Mouse (Mus musculus) macrophage (primary cell): ENCODE data around the gene Gipc2. TPM values are rescaled to one million over a fixed set of nuclear protein-coding genes. Genes with fewer than 3 reads are reported as not detected.

Experiments used
- H3K27ac ChIP-seq: fragments of 350-480 bp; formaldehyde crosslinking; 2 replicates; pipeline ENCODE4 v1.9.0; 2021
- H3K36me3 ChIP-seq: fragments of 350-480 bp; formaldehyde crosslinking; 2 replicates; pipeline ENCODE4 v1.9.0; 2021; ENCODE audit errors: inconsistent target
- H3K4me3 ChIP-seq: fragments of 350-480 bp; formaldehyde crosslinking; 2 replicates; pipeline ENCODE4 v1.9.0; 2021; ENCODE audit errors: inconsistent target
- H3K79me2 ChIP-seq: fragments of 350-480 bp; formaldehyde crosslinking; 2 replicates; pipeline ENCODE4 v1.9.0; 2021; ENCODE audit errors: inconsistent target
- WGBS: methylation state at CpG from one replicate; pipeline ENCODE4 v1.1.7; 2026; ENCODE audit warnings: inconsistent platforms; ENCODE audit not compliant: missing documents; 5-methylcytosine and 5-hydroxymethylcytosine counted together
- polyA plus RNA-seq: library from polyadenylated mRNA; stranded (reverse); fragments of 250-400 nt; gene quantifications from 3 replicates; pipeline ENCODE4 v1.2.4, GENCODE M21; 2018; ENCODE audit warnings: inconsistent platforms

Gene Gipc2
- polyA plus RNA-seq, 1 experiment from 2014 or later = not detected

DNA sequence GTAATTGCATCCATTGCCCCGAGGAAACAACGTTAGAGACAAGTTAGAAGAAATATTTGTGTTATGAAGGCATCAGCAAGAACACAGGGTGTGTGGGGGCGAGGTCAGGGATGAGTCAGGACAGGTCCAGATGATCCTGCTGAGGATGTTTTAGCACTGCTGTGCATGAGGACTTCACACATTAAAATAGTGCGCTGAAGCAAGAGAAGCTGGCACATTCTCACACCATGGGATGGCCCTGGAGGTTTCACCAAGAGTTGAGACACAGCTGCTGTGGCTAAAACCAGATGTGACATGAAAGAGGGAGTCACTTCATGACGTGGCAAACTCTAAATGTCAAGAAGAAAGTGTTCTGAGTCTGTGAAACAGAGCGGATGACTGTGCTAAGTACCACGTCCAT is 38.9 kb downstream of the Gipc2 start:
- H3K27ac ChIP-seq = no peak overlapping the region
- no peak overlapping the region for H3K4me3 ChIP-seq
- no peaks in the 10 kb centered on the region for H3K79me2 ChIP-seq
- 81% methylated on average over 7 of the region's 7 CpGs for WGBS
- no peaks in the 10 kb centered on the region for H3K36me3 ChIP-seq

DNA sequence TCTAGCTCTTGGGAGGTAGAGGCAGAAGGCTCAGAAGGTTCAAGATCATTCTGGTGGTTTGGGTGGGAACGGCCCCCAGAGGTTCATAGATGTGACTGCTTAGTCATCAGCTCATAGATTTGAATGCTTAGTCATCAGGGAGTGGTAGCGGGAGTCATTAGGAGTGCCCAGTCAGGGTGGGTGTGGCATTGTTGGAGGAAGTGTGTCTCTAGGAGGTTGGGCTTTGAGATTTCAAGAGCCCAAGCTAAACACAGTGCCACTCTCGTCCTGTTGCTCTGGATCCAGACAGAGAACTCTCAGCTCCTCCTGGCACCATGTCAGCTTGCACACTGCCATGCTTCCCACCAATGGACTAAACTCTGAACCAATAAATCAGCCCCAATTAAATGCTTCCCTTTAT is 43.3 kb downstream of the Gipc2 start:
- Histone ChIP-seq H3K36me3 (no peaks in the 10 kb centered on the region), H3K27ac (peak overlapping the region; percentile 96), H3K4me3 (peak overlapping the region; percentile 19; the same call in 1 of the 2 replicates), H3K79me2 (no peaks in the 10 kb centered on the region)
- WGBS = 0% methylated on average over 2 of the region's 3 CpGs

DNA sequence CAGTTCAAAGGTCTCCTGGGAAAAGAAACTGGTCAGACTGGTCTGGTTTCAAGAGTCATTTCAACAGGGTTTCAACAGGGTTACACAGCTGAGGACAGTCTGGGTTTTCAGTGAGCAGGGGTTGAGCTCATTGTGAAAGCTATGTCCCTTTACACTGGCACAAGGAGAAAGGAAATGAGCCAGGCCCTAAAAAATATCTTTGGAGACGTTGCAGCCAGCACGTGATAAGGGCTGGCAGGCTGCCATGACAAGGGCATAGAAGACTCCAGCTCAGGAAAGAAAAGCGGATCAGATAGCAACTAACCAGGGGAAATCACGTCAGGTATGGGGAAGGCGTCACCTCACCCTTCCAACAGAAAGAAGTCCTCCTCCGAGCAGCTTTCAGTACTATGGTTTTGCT is 43.9 kb downstream of the Gipc2 start:
- H3K4me3 ChIP-seq = peak overlapping the region; percentile 19; the same call in 1 of the 2 replicates
- WGBS = 2% methylated on average over 6 of the region's 6 CpGs
- no peaks in the 10 kb centered on the region for H3K79me2 ChIP-seq
- peak overlapping the region; percentile 96 for H3K27ac ChIP-seq
- H3K36me3 ChIP-seq = no peaks in the 10 kb centered on the region

DNA sequence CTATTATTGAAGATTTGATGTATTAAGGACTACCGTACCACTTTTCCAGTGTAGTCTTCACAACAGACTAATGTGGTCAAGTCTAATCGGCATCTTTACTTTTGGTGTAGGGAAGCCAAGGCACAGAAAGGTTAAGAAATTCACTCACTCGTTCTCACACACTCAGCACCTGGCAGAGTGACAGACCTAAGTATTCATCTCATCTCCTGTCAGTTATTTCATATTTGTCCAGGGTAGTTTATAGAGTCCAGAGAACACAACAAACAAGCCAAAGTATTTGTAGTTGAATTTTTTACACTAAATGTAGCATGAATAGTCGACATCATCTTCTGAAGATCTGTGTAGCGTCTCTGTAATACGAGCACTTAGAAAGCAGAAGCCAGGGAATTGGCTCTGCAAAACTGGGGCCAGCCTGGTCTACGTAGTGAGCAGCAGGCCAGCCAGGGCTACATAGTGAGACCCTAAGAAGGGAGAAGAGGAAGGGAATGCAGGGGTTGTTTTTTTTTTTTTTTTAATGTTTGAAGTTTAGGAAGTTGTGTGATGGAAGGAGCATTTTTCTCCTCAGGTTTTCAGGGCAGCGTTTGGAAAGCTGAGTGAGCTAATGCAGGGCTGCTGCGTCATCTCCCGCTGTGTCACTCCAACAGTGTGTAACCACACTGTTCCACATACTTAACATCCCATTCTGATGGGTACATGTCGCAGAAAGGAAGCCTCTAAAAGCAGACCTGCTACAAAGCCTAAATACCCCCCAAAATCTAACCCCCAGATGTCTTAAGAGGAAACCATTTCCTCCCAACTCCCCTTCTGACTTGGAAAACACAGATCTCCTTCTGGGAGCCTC is 44.6 kb downstream of the Gipc2 start:
- Histone ChIP-seq H3K27ac (peak overlapping the region; percentile 96), H3K4me3 (no peak overlapping the region)

DNA sequence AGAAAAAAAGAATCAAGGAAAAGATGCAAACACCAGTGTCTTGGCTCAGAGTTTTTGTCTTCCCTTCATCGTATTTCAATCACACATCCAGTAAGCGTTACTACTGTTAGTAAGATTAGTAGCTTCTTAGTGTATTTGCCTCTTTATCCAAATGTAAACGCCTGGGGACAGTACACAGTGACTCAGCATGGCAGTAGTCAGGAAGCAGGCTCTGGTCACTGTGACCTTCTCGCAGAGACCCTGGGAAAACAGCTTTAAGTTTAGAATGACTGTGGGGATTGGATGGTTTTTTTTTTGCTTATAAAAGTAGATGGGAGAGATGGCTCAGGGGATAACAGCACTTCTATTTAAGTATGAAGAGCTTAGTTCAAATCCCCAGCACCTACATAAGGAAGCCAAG is 46.0 kb downstream of the Gipc2 start:
- no peaks in the 10 kb centered on the region for H3K36me3 ChIP-seq
- H3K27ac ChIP-seq = peak overlapping the region; percentile 96
- WGBS = 39% methylated on average over 4 of the region's 4 CpGs
- H3K4me3 ChIP-seq = no peak overlapping the region
- no peaks in the 10 kb centered on the region for H3K79me2 ChIP-seq

More for the DNA sequence above, 44.6 kb downstream of the Gipc2 start:
- whole genome bisulfite sequencing = 56% methylated on average over 11 of the region's 11 CpGs
- no peaks in the 10 kb centered on the region for H3K79me2 ChIP-seq
- H3K36me3 ChIP-seq = no peaks in the 10 kb centered on the region

DNA sequence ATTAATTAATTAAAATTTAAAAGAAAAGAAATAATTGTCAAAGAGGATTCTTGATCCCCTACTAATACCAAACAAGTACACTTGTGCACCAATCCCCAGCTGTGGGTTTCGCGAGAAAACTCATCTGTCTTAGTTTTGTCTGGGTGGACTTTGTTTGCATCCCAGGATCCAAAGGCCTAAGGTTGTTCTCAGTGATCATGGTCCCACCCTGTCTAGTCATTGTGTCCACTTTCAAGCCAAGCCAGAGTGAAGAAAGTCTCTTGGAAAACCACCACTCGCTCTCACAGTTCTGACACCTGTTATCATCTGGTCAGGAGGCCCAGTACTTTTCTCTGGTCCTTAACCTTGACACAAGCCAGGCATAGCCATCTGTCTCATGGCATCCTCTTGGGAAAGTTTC is 48.1 kb downstream of the Gipc2 start:
- H3K27ac ChIP-seq = no peak overlapping the region
- 92% methylated on average over 3 of the region's 3 CpGs for WGBS
- no peaks in the 10 kb centered on the region for H3K79me2 ChIP-seq
- H3K36me3 ChIP-seq = no peaks in the 10 kb centered on the region
- no peak overlapping the region for H3K4me3 ChIP-seq

DNA sequence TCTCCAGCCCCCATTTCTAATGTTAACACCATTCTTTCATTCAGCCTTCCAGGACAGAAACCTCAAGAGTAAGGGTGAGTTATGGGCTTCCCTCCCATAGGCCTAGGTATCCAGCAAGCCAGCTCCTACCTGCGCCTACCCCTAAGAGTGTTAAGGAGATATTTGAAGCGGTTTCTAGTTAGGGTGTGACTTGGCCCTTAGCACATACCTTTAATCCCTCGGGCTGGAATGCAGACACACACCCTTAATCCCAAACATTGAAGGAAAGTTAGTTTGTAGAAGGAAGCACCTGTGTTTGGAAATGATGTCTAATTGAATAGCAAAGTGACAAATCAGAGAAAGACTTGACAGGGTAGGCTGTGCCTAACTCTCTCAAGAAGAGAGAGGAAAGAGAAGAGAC is 49.9 kb downstream of the Gipc2 start:
- 94% methylated on average over 3 of the region's 3 CpGs for WGBS

DNA sequence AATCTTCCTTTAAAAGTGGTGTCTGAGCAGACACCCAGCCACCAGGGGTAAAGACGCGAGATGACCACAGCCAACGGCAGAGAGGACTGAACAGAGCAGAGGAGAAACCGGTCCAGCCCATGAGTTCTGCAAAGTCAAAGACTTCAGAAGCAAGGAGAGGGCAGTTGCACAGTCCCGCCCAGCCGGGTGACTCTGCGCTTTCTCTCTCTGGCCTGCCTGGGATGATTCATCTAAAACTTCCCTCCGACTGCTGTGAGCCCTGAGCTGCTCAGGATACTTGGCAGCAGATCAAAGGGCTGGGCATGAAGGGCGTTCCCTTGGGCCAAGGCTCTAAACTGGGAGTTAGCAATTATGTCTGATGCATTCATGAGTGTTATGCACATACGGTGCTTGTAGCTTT is 51.2 kb downstream of the Gipc2 start:
- H3K36me3 ChIP-seq = no peaks in the 10 kb centered on the region
- under 1% methylated on average over 10 of the region's 10 CpGs for WGBS
- H3K4me3 ChIP-seq = no peak overlapping the region
- H3K27ac ChIP-seq = peak overlapping the region; percentile 57
- no peaks in the 10 kb centered on the region for H3K79me2 ChIP-seq

More for the DNA sequence above, 49.9 kb downstream of the Gipc2 start:
- H3K27ac ChIP-seq = no peak overlapping the region
- H3K4me3 ChIP-seq = no peak overlapping the region
- no peaks in the 10 kb centered on the region for H3K36me3 ChIP-seq
- no peaks in the 10 kb centered on the region for H3K79me2 ChIP-seq

DNA sequence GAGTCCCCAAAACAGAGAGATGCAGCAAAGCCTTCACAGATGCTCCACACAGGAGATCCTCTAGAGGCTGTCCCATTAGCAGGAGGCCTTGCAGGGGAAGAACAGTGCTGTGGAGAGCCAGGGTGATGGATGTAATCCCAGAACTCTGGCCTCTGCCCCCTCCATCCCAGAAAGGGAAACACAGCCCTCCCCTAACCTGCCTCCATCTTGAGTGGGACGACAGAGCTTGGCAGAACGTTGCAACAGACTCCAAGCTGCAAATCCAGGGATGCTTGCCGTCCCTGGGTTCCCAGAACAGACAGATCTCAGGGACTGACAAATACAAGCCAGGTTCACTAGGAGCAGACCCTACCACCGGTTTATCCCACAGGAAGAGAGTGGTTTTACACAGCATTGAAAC is 51.8 kb downstream of the Gipc2 start:
- no peaks in the 10 kb centered on the region for H3K36me3 ChIP-seq
- no peak overlapping the region for H3K4me3 ChIP-seq
- H3K27ac ChIP-seq = peak overlapping the region; percentile 57
- WGBS = 51% methylated on average over 4 of the region's 4 CpGs
- H3K79me2 ChIP-seq = no peaks in the 10 kb centered on the region

DNA sequence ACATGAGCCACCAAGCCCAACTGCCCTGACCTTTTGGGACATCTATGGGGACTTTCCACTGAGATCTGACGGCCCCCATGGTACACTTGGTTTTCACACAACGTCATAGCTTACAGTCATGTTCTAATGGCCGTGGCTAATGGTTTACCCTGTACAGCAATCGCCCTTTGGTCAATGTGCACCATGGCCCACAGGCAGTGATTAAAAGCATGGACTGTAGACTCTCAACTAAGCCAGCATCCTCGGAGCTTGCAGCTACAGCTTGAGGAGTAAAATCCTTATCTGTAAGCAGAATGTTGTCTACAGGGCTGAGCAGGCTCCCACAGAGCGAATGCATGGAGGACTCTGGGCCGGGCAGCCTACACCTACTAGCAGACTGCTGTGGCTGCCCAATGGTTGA is 52.5 kb downstream of the Gipc2 start:
- 92% methylated on average over 7 of the region's 7 CpGs for WGBS
- no peaks in the 10 kb centered on the region for H3K36me3 ChIP-seq
- H3K27ac ChIP-seq = no peak overlapping the region
- no peak overlapping the region for H3K4me3 ChIP-seq
- no peaks in the 10 kb centered on the region for H3K79me2 ChIP-seq

DNA sequence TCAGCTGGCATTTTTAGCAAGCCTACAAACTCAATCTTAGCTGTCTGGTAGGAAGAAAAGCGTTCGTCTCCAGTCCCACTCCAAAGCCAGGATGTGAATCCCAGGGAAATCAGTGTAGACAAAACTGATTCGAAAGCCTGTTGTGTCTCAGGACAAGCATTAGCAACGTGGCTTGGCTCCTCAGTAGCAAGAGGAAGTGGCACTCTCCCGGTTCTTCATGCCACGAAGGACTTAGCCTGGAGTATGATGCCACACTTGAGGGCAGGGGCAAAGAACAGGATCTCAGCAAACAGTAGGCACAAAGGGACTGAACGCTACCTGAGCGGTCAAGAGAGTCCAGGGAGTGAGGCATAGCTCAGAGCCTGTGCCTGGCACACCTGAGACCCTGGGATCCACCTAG is 53.4 kb downstream of the Gipc2 start:
- no peak overlapping the region for H3K27ac ChIP-seq
- H3K79me2 ChIP-seq = no peaks in the 10 kb centered on the region
- WGBS = 48% methylated on average over 8 of the region's 8 CpGs
- no peaks in the 10 kb centered on the region for H3K36me3 ChIP-seq
- H3K4me3 ChIP-seq = no peak overlapping the region

DNA sequence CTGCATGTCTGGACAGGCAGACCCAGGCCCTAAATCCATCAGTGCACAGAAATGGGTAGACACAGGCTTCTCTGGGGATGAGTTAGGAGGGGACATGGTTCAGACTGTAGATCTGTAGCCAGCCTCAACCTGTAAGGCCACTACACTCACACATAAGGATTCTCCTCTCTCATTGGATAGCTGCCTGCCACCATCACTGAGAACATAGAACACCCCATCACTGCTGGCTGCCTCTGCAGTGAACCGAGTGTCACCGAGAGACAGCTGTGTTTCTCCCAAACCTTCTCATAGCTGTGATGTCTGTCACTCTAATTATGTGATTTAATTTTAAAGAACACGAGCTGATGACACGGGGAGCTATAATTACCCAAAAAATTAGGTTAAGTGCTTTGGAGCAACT is 54.5 kb downstream of the Gipc2 start:
- Histone ChIP-seq H3K36me3 (no peaks in the 10 kb centered on the region), H3K27ac (no peak overlapping the region), H3K79me2 (no peaks in the 10 kb centered on the region), H3K4me3 (no peak overlapping the region)
- 65% methylated on average over 4 of the region's 4 CpGs for WGBS

DNA sequence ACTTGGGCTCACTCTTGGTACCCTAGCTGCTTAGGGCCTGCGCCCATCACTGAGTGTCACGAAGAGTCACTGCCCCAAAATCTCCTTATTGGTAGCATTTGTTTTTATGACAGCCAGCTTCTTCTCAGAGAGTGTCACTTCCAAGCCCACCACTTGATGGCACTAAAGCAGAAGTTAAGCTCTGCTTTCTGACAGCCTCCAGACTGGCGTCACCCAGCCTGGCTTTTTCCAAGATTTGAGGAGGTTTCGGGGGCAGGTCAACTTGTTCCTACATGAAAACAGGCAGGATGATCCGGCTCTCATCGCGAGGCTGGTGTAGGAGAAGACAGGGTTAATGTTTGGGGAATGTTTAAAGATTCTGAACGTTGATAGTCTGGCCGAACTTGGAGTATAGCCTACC is 54.9 kb downstream of the Gipc2 start:
- Histone ChIP-seq H3K27ac (no peak overlapping the region), H3K4me3 (no peak overlapping the region), H3K79me2 (no peaks in the 10 kb centered on the region), H3K36me3 (no peaks in the 10 kb centered on the region)
- 35% methylated on average over 8 of the region's 9 CpGs for WGBS

DNA sequence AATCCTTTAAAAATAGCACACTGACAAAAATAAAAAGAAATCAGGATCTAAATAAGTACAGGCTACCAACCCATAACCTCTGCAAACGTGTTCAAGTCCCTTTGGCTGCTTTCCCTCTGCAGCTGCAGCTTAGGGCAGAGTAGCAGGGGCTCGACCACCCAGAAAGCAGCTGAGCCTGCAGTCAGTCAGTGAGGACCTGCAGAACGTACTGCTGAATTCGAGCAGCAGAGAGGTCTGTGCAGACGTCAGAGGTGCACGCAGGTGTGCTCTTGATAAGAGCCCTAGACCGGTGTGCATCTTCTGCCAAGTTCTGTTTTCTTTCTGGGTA is 56.8 kb downstream of the Gipc2 start:
- H3K36me3 ChIP-seq = no peaks in the 10 kb centered on the region
- H3K27ac ChIP-seq = no peak overlapping the region
- H3K79me2 ChIP-seq = no peaks in the 10 kb centered on the region
- H3K4me3 ChIP-seq = no peak overlapping the region
- WGBS = 94% methylated on average over 7 of the region's 7 CpGs

DNA sequence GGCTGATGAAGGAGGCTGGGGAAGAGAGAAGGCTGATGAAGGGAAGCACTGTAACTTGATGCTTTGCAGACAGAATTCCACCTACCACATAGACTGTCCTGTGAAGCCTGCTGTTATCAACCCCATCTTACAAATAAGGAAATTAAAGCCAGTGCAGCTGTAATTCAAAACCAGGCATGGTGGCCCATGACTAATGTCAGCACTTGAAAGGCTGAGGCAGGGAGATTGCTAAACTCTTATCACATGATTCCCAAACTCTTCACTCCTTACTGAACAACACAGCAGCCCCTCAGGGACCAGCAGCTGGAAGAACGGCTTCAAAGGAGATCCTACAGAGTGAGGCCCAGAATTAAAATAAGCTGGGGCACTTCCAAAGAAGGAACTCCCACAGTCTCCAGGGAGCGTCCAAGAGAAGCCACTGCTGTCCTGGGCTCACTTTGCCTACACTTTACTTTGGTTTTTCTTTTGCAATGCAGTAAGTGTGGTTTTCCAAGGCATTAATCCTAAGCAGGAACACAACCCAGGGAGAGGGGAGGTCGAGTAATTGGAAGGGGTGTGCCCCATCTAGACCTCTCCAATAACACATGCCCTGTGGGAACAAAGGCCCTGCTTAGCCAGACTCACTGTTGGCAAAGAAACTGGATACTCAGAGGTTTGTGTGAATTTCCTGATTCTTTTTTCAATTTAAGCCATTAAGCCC is 57.3 kb downstream of the Gipc2 start:
- H3K4me3 ChIP-seq = no peak overlapping the region
- no peaks in the 10 kb centered on the region for H3K36me3 ChIP-seq
- no peak overlapping the region for H3K27ac ChIP-seq
- no peaks in the 10 kb centered on the region for H3K79me2 ChIP-seq
- 83% methylated on average over 3 of the region's 3 CpGs for WGBS
